Mouse (Mus musculus) midbrain, embryonic 16.5 days (tissue): Measurements from ENCODE around the gene Tmbim4. TPM values are rescaled to one million over a fixed set of nuclear protein-coding genes. Genes with fewer than 3 reads are reported as not detected.
A peak's percentile ranks its signal among the peaks of the same experiment; 100 is the strongest.
"Not testable (repeated sequence)": the region's sequence is repeated elsewhere in the genome, so short reads cannot be mapped to it uniquely, and the experiment has no call there.

ENCODE experiments used
- ATAC-seq: fragments of 200-750 bp; cut with Nextera tagmentation; 2 replicates; pipeline ENCODE4 v1.8.0; 2017; ENCODE audit warnings: moderate TSS enrichment
- H3K27ac ChIP-seq: fragments of 300-500 bp; sonication (generic); 2 replicates; pipeline ENCODE4 v1.5.1; 2014; ENCODE audit warnings: mild to moderate bottlenecking, low read length, mixed read lengths
- H3K27me3 ChIP-seq: fragments of 300-500 bp; sonication (generic); 2 replicates; pipeline ENCODE4 v1.6.1; 2014; ENCODE audit warnings: low read depth, low read length, mixed read lengths; ENCODE audit not compliant: control insufficient read depth, insufficient read depth
- H3K36me3 ChIP-seq: fragments of 300-500 bp; sonication (generic); 2 replicates; pipeline ENCODE4 v1.6.1; 2014; ENCODE audit warnings: mild to moderate bottlenecking, low read length, moderate library complexity, mixed read lengths; ENCODE audit not compliant: control insufficient read depth, insufficient read depth
- H3K4me1 ChIP-seq: fragments of 300-500 bp; sonication (generic); 2 replicates; pipeline ENCODE4 v1.6.1; 2014; ENCODE audit warnings: mild to moderate bottlenecking, low read length, mixed read lengths; ENCODE audit not compliant: control insufficient read depth, insufficient read depth
- H3K4me2 ChIP-seq: fragments of 300-500 bp; sonication (generic); 2 replicates; pipeline ENCODE4 v1.6.1; 2014; ENCODE audit warnings: mild to moderate bottlenecking, low read length, mixed read lengths
- H3K4me3 ChIP-seq: fragments of 300-500 bp; sonication (generic); 2 replicates; pipeline ENCODE4 v1.5.1; 2014; ENCODE audit warnings: low read depth, mild to moderate bottlenecking, low read length, moderate library complexity, mixed read lengths
- H3K9ac ChIP-seq: fragments of 300-500 bp; sonication (generic); 2 replicates; pipeline ENCODE4 v1.6.1; 2014; ENCODE audit warnings: low read depth, low read length, mixed read lengths
- H3K9me3 ChIP-seq: fragments of 300-500 bp; sonication (generic); replicated peaks from 2 replicates; pipeline ENCODE4 v1.6.1; 2014; ENCODE audit warnings: mild to moderate bottlenecking, low read length, mixed read lengths; ENCODE audit not compliant: control insufficient read depth, poor library complexity, severe bottlenecking
- WGBS: fragments of 180-500 bp; shearing (Covaris S2); extraction: QIAGEN DNeasy Blood & Tissue Kit; methylation state at CpG from one replicate; pipeline ENCODE4 v1.1.7; 2014; 5-methylcytosine and 5-hydroxymethylcytosine counted together
- polyA plus RNA-seq: library from polyadenylated mRNA; unstranded; fragments of >200 nt; fragmentation: Nextera tagmentation; extraction: Ambion mirVana; gene quantifications from 2 replicates; pipeline ENCODE4 v1.2.1, GENCODE M21; 2015

Gene Tmbim4
- polyA plus RNA-seq, 1 experiment from 2014 or later, result 89.7 TPM

- 89% methylated on average over 13 of the region's 13 CpGs for WGBS
- Histone ChIP-seq H3K4me1 (peaks cover 8% of the 10 kb centered on the region), H3K4me2 (no peak overlapping the region), H3K4me3 (no peak overlapping the region), H3K9me3 (no peaks in the 10 kb centered on the region), H3K9ac (no peak overlapping the region), H3K27me3 (peaks cover 8% of the 10 kb centered on the region), H3K36me3 (no peaks in the 10 kb centered on the region), H3K27ac (no peak overlapping the region)
- no peak for ATAC-seq
These were observed 3.3 kb downstream of the Tmbim4 start for GRCm38 (mm10) chr10:120204591-120205210.

- Histone ChIP-seq H3K9me3 (no peaks in the 10 kb centered on the region), H3K9ac (no peak overlapping the region), H3K27ac (no peak overlapping the region), H3K4me1 (peaks cover 8% of the 10 kb centered on the region), H3K4me3 (no peak overlapping the region), H3K27me3 (no peaks in the 10 kb centered on the region), H3K4me2 (no peak overlapping the region), H3K36me3 (no peaks in the 10 kb centered on the region)
- WGBS, result 88% methylated on average over 8 of the region's 8 CpGs
- ATAC-seq, result no peak
These were observed 6.6 kb downstream of the Tmbim4 start for GRCm38 (mm10) chr10:120208015-120208414.

GRCm38 (mm10) chr10:120208575-120209538 is 7.5 kb downstream of the Tmbim4 start:
- ATAC-seq, result peak; percentile 95
- Histone ChIP-seq H3K36me3 (no peaks in the 10 kb centered on the region), H3K9me3 (no peaks in the 10 kb centered on the region), H3K4me2 (peak overlapping the region; percentile 60), H3K27me3 (no peaks in the 10 kb centered on the region), H3K4me3 (peak overlapping the region; percentile 70), H3K4me1 (peaks cover 8% of the 10 kb centered on the region), H3K9ac (peak overlapping the region; percentile 75), H3K27ac (no peak overlapping the region)
- whole genome bisulfite sequencing, result 3% methylated on average over 53 of the region's 53 CpGs

- Histone ChIP-seq H3K27ac (no peak overlapping the region), H3K4me1 (peaks cover 8% of the 10 kb centered on the region), H3K4me2 (peak overlapping the region; percentile 60), H3K9ac (no peak overlapping the region), H3K36me3 (no peaks in the 10 kb centered on the region), H3K4me3 (peak overlapping the region; percentile 70), H3K9me3 (no peaks in the 10 kb centered on the region), H3K27me3 (no peaks in the 10 kb centered on the region)
- WGBS, result 75% methylated on average over 6 of the region's 6 CpGs
- ATAC-seq, result no peak
These were observed 8.1 kb downstream of the Tmbim4 start for GRCm38 (mm10) chr10:120209539-120209925.

GRCm38 (mm10) chr10:120210096-120210495 is 8.7 kb downstream of the Tmbim4 start:
- 92% methylated on average over 3 of the region's 3 CpGs for WGBS
- Histone ChIP-seq H3K4me3 (no peak overlapping the region), H3K9me3 (no peaks in the 10 kb centered on the region), H3K9ac (no peak overlapping the region), H3K27ac (no peak overlapping the region), H3K4me1 (peaks cover 8% of the 10 kb centered on the region), H3K36me3 (no peaks in the 10 kb centered on the region), H3K4me2 (no peak overlapping the region), H3K27me3 (no peaks in the 10 kb centered on the region)
- ATAC-seq, result no peak

- not testable (repeated sequence) for H3K27ac ChIP-seq, H3K4me1 ChIP-seq, H3K36me3 ChIP-seq, ATAC-seq, H3K9ac ChIP-seq, H3K4me2 ChIP-seq, H3K4me3 ChIP-seq, H3K27me3 ChIP-seq, H3K9me3 ChIP-seq
- WGBS, result 82% methylated on average over 1 of the region's 1 CpGs
These were observed 15.7 kb downstream of the Tmbim4 start for GRCm38 (mm10) chr10:120217099-120217498.

- Histone ChIP-seq H3K4me1 (no peaks in the 10 kb centered on the region), H3K9ac (no peak overlapping the region), H3K9me3 (no peaks in the 10 kb centered on the region), H3K4me2 (no peak overlapping the region), H3K36me3 (peaks cover 5% of the 10 kb centered on the region; the same call in 1 of the 2 replicates), H3K27me3 (no peaks in the 10 kb centered on the region), H3K4me3 (no peak overlapping the region), H3K27ac (no peak overlapping the region)
- no peak for ATAC-seq
- 95% methylated on average over 10 of the region's 10 CpGs for WGBS
These were observed 17.6 kb downstream of the Tmbim4 start for GRCm38 (mm10) chr10:120218996-120219395.

GRCm38 (mm10) chr10:120219578-120220359 is 18.4 kb downstream of the Tmbim4 start:
- ATAC-seq, result no peak
- H3K27ac ChIP-seq, result no peak overlapping the region
- no peak overlapping the region for H3K4me2 ChIP-seq
- no peaks in the 10 kb centered on the region for H3K9me3 ChIP-seq
- H3K9ac ChIP-seq, result no peak overlapping the region
- H3K27me3 ChIP-seq, result no peaks in the 10 kb centered on the region
- peaks cover 5% of the 10 kb centered on the region; the same call in 1 of the 2 replicates for H3K36me3 ChIP-seq
- WGBS, result 83% methylated on average over 14 of the region's 14 CpGs
- H3K4me3 ChIP-seq, result no peak overlapping the region
- H3K4me1 ChIP-seq, result no peaks in the 10 kb centered on the region
